Mouse (Mus musculus): ENCODE measurements around the gene Olfr750. TPM values are rescaled to one million over a fixed set of nuclear protein-coding genes. Genes with fewer than 3 reads are reported as not detected.
A peak's percentile ranks its signal among the peaks of the same experiment; 100 is the strongest.
"Not testable (repeated sequence)": the region's sequence is repeated elsewhere in the genome, so short reads cannot be mapped to it uniquely, and the experiment has no call there.

Olfr750 gene
- not detected for total RNA-seq (2021)
- long read RNA-seq, experiment 1 = 0 reads
- long read RNA-seq, experiment 2 = 0 reads

DNA sequence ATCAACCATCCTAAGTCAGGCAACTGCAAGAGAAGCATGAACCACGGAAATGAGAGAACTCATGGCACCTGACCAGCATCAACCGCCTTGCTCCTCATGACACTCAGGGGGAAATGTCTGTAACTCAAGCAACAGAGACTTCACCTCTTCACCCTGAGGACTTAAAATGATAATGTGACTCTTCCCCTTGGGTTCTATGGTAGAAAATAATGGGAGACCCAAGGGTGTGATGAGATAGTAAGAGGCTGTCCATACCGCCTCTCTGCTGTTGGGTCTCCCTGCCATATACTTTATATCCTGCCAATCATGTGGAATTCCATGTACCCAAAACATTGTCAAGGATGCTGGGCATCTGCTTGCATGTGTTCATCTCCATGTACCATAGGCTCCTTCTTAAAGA, at the start of gene Olfr750:
Gene Olfr750 (minus strand): TSS at position 101 of the 400 bp plus-strand sequence.
- no peak within 1 kb of the TSS for H3K27ac ChIP-seq
- H3K4me3 ChIP-seq = no peak within 1 kb of the TSS
- TF ChIP-seq CTCF (conservative IDR thresholded peaks at IDR 0.05) = no peak
- DNase-seq (ENCODE audit: low spot score in 2 of 2) = no peak

DNA sequence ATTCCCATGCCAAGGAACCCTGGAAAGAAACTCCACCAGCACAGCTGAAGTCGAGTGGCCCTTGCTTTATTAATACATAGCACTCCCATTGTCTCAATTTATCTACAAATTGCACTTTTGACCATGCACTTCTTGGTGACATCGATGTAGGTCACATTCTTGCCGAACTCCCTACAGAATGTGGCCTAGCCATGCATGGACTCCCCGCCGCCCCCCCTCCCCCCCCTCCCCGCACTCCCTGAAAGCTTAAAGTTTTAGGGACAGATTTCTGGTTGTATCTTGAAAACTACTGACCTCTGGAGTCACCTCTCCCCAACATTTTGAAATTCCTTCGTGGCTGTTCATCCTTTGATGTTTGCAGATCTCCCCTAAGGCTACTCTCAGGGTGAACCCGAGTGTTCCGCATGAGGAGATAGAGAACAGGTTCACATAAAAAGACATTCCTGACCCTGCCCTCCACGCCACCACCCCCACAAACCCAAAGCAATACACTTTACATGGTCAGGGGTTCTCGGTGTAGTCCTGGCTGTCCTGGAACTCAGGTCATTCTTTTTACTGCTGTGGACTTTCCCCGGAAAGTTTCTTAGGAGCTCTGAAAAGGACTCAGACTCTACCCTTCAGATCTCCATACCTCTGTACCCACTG, 39.8 kb upstream of the Olfr750 start, which contains the start of gene Eddm3b:
Gene Eddm3b (plus strand): TSS at position 511 of the 645 bp plus-strand sequence.
- DNase-seq (ENCODE audit: low spot score in 2 of 2) = no peak
- TF ChIP-seq CTCF (conservative IDR thresholded peaks at IDR 0.05) = no peak
- Histone ChIP-seq H3K27ac (no peak within 1 kb of the TSS), H3K4me3 (no peak within 1 kb of the TSS)

DNA sequence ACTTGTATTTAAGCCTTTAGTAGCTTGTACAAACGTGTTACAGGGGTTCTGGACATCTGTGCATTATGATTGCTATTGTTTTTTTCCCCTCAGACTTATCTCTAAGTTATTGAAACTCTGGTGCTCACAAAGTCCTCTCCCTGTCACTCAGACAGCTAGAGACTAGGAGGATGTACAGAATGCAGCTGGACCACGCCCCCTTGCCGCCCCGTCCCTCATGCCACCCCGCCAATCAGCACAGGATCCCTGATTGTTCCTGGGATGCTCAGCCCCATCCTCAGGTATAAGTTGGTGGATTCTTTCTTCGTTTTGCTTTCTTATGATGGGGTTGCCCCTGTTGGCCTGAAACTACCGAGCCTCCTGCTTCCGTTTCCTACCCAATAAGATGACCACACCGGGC, 39.2 kb upstream of the Olfr750 start:
- no peak for TF ChIP-seq CTCF (conservative IDR thresholded peaks at IDR 0.05)
- no peak for DNase-seq (ENCODE audit: low spot score in 2 of 2)
- H3K27ac ChIP-seq = no peak overlapping the region
- H3K4me3 ChIP-seq = no peak overlapping the region

DNA sequence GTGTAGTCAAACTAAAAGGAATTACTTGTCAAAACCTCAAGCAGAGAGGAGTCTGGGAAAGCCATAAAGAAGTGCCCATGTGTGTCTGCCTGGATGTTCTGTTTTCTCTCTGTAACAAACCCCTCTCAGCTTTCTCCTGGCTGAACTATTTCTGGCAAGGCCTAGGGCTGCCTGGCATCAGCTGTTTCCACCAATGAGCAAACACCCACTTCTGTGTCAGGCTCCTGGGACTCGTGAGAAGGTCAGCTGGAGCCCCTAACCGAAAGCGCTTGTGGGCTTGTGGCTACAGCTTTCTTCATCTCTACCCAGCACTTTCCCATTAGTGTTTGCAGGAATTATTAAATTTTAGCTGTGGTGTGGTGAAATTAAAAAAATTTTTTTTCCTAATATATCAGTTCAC, 37.7 kb upstream of the Olfr750 start:
- no peak for DNase-seq (ENCODE audit: low spot score in 2 of 2)
- no peak for TF ChIP-seq CTCF (conservative IDR thresholded peaks at IDR 0.05)
- Histone ChIP-seq H3K4me3 (no peak overlapping the region), H3K27ac (no peak overlapping the region)

DNA sequence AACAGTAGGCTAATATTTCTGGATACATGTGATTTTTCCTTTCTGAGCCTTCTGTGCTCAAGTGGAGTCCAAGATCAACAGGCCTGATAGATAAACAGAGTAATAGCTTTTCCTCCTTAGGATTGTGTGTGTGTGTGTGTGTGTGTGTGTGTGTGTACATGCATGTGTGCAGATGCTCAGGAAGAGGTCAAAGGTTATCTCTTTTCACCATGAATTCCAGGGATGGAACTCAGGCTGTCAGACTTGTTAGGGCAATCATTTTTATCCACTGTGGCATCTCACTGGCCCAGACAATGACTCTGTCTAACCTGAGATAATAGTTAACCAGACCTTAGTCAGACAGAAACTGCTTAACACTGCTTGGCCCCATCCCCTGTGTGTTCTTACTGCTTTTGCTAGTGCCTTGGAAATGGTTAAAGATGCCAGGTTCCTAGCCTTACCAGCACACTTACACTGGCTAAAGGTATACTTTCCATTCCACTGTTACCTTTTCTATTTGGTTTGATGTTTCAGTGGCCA, 32.3 kb upstream of the Olfr750 start:
- no peak for DNase-seq (ENCODE audit: low spot score in 2 of 2)
- no peak overlapping the region for H3K27ac ChIP-seq
- H3K4me3 ChIP-seq = no peak overlapping the region
- no peak for TF ChIP-seq CTCF (conservative IDR thresholded peaks at IDR 0.05)

DNA sequence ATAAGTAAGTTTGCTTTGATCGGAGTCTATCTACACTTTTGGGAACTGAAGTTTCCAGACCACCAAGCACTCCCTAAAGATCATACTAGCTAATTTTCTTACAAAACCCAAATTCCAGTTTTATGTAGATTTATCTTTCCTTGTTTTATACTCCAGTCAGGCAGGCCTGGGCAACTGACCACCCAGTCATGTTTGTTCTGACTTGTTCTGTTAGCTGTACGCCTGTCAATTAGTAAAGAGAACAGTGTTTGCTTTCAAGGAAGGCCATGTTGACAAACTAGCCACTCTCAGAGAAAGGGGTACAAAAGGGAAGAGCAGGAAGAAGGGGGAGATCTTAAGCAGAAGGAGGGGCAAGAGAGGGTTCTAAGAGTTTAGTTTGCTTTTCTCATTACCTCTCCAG, 30.1 kb upstream of the Olfr750 start:
- no peak for TF ChIP-seq CTCF (conservative IDR thresholded peaks at IDR 0.05)
- DNase-seq (ENCODE audit: low spot score in 2 of 2) = no peak
- H3K27ac ChIP-seq = no peak overlapping the region
- H3K4me3 ChIP-seq = no peak overlapping the region

DNA sequence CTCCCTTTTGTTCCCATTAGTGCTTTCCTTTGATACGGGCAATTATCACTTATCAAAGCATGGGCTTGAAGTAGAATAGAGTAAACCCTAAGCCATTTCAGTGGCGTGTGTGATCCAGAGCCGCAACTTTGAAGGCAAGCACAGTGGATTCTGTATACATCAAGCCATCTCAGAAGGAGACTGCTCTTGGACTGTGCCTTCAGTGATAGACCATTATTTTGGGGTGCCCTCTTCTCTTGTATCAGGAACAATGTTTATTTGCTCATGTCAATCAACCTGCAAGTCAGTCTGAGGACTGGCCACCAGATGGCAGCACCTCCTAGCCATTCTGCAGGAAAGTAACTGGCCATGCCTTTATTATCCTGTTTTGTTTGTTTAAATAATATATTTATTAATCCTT, 29.0 kb upstream of the Olfr750 start:
- peak; percentile 70 to 84 for DNase-seq (ENCODE audit: low spot score in 2 of 2)
- peak; percentile 98 for TF ChIP-seq CTCF (conservative IDR thresholded peaks at IDR 0.05)
- H3K4me3 ChIP-seq = no peak overlapping the region
- no peak overlapping the region for H3K27ac ChIP-seq

DNA sequence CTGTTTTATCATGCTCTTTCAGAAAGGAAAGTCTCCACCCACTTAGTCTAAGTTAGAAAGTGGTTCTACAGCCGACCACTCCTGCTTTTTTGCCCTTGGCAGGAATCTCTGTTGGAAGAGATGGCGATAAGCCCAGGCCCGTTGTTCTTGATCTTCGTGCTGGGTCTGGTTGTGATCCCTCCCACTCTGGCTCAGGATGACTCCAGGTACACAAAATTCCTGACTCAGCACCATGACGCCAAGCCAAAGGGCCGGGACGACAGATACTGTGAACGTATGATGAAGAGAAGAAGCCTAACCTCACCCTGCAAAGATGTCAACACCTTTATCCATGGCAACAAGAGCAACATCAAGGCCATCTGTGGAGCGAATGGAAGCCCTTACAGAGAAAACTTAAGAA, 27.0 kb upstream of the Olfr750 start:
- DNase-seq (ENCODE audit: low spot score in 2 of 2) = no peak
- Histone ChIP-seq H3K27ac (no peak overlapping the region), H3K4me3 (no peak overlapping the region)
- no peak for TF ChIP-seq CTCF (conservative IDR thresholded peaks at IDR 0.05)

DNA sequence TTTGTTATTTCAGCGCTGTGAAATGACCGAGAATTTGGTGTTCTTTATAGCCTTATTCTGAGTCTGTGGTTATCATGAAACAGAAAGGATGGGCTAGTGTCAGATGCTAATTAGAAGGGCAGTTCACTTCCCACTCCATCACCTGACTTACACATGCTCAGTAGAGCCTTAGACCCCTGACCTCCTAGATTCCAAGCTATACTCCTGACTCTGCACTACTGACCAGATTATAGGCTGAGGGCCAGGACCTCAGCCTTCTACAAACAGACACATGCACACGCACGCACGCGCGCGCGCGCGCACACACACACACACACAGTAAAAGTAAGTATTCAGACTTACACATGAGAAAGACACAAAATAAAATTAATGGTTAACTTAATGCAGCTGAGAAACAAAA, 24.7 kb upstream of the Olfr750 start:
- no peak for TF ChIP-seq CTCF (conservative IDR thresholded peaks at IDR 0.05)
- DNase-seq (ENCODE audit: low spot score in 2 of 2) = no peak
- no peak overlapping the region for H3K4me3 ChIP-seq

DNA sequence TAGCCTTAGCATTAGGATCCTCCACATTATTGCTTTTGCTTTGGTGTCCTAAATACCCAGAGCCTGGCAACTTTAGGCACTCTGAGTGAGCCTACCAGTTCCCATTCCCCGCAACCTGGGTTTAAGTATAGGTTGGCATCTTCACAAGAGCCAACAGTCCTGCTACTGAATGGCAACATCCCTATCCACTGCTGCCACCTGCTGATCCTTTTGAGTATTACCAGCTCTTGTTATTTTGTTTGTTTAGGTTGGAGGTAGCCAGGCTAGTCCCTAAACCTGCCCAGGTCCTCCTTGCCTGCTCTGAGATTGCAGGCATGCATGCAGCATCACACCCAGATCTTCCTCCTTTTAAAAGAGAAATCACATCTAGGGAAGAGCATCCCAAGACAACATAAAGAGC, 24.1 kb upstream of the Olfr750 start:
- peak; percentile 87 for TF ChIP-seq CTCF (conservative IDR thresholded peaks at IDR 0.05)
- peak; percentile 82 to 91 for DNase-seq (ENCODE audit: low spot score in 2 of 2)
- not testable (repeated sequence) for H3K27ac ChIP-seq, H3K4me3 ChIP-seq

More for the DNA sequence above, 24.7 kb upstream of the Olfr750 start:
- no peak overlapping the region for H3K27ac ChIP-seq

DNA sequence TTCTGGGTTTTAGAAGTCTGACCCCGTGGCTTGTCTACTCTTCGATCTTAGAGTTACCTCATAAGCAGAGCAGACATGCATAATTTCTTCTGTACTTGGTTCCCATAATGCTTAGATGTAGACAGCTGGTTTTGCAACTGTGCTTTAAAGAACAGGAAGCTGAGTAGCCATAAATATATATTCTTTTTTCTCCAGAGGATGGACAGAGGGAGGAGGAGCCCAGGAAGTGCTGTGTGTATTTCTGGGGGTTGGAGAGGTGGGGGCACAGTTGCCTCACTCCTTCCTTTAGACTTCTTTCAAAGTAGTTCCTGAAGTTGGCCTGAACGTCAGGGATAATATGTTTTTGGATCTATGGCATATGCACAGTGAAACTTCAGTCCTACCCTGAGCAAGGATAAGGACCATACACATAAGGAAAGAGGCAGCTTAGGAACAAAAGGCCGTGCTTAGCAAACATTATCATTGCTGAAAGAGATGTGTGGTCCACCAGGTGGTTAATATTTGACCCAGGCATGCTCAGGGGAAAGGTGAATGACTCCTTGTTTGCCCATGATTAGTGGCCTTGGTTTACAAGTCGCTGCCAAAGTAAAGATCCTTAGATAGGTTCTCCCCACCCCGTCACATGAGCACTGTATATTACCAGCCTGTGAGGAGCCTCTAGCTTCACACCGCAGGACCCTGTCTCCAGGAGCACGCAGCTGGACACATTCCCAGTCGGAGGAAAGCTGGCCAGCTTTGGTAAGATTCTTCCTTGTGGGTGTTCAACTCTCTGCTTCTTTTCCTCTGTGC, 21.7 kb upstream of the Olfr750 start:
- Histone ChIP-seq H3K4me3 (no peak overlapping the region), H3K27ac (no peak overlapping the region)
- no peak for DNase-seq (ENCODE audit: low spot score in 2 of 2)
- no peak for TF ChIP-seq CTCF (conservative IDR thresholded peaks at IDR 0.05)

DNA sequence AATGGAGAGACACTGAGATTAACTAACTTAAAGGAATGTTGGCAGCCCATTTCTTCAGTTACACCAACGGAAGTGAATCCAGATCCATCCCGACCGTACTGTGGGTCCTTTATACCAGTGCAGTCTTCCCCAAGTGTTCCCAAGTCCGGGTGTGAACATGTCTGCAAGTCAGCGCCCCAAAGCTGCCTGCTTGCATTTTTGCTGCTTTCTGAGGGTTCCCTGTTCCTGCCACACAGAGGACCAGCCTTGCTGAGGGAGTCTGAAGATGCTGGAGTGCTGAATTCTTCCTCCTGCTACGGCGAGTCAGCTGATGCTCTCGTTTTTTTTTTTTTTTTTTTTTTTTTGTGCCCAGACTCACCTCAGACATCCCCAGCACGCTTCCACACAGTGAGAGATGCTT, 20.7 kb upstream of the Olfr750 start:
- DNase-seq (ENCODE audit: low spot score in 2 of 2) = no peak
- no peak for TF ChIP-seq CTCF (conservative IDR thresholded peaks at IDR 0.05)
- H3K27ac ChIP-seq = peak overlapping the region; percentile 33; the same call in 1 of the 2 replicates
- H3K4me3 ChIP-seq = no peak overlapping the region

DNA sequence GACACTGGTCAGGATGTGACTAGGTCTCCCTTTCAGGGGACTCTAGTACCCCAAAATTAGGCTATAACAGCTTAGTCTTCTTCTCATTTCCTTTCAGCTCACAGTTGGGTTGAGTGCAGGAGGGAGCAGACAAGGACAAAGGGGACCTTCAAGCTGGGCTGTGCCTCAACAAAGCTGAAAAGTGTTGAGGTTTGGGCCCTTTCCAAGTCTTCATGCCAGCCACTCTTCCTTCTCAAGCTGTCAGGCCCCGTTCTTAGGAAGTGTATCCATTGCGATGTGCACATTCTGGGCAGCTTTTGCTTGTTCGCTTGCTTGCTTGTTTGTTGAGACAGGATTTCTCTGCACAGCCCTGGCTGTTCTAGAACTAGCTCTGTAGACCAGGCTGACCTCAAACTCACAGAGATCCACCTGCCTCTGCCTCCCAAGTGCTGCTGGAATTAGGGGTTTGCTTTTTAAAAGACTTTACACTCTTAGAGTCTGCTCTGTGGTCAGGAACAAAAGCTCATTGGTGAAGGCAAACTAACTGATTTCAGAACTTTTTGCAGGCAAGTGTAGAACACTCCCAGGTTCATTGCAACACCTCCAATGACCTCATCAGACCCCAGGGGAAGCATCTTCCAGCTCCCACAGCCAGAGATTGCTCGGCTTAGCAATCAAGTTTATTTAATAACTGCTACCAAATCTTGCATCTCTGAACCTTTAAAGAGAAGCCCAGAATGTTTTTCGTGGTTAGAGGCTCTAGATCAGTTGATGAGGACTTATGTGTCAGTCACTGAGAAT, 20.1 kb upstream of the Olfr750 start:
- DNase-seq (ENCODE audit: low spot score in 2 of 2) = no peak
- Histone ChIP-seq H3K4me3 (no peak overlapping the region), H3K27ac (peak overlapping the region; percentile 58)
- TF ChIP-seq CTCF (conservative IDR thresholded peaks at IDR 0.05) = no peak
